Mouse (Mus musculus): ENCODE measurements around the gene Abhd11. TPM values are rescaled to one million over a fixed set of nuclear protein-coding genes. Genes with fewer than 3 reads are reported as not detected.
"Not testable (repeated sequence)": the region's sequence is repeated elsewhere in the genome, so short reads cannot be mapped to it uniquely, and the experiment has no call there.

The Abhd11 gene
- polyA plus RNA-seq, 1 experiment, result 26.8 TPM

DNA sequence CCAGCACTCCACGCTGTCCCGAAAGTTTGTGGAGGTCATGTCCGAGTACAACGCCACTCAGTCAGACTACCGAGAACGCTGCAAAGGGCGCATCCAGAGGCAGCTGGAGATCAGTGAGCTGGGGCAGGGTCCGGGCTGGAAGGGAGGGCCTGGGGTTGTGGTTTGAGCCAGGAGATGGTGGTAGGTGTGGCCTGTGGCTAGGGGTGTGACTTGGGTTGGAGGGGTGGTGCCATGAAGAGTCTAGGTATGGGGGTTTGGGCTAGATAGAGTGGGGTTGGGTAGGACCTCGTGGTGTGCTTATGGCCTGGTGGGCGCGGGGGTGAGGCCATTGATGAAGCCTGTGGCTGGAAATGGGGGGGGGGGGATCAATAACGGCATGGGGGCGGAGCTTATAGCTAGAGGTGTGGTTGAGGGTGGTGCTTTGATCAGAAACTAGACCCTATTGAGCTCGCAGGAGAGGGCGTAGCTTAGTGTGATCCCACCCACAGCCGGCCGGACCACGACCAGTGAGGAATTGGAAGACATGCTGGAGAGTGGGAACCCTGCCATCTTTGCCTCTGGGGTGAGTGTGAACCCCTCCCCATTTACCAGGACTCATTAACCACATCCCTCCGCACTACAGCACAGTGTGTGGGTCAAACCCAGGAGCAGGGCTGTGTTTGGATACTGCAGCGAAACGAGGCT is 33.3 kb downstream of the Abhd11 start:
- H3K36me3 ChIP-seq (ENCODE audit: control insufficient read depth, insufficient read depth), result no peaks in the 10 kb centered on the region
- H3K27me3 ChIP-seq (ENCODE audit: control insufficient read depth, insufficient read depth, insufficient read length), result no peaks in the 10 kb centered on the region
- no peak for TF ChIP-seq FOSL1 (IDR thresholded peaks at IDR 0.05; ENCODE audit: insufficient read depth, low read length, poor library complexity, severe bottlenecking)
- H3K79me2 ChIP-seq (ENCODE audit: control insufficient read depth, insufficient read depth), result no peaks in the 10 kb centered on the region
- H3K4me3 ChIP-seq (ENCODE audit: insufficient read depth, poor library complexity, severe bottlenecking), result no peak overlapping the region
- H3K79me3 ChIP-seq (ENCODE audit: low read depth), result no peaks in the 10 kb centered on the region
- H3ac ChIP-seq (ENCODE audit: control insufficient read depth, insufficient read length, low read depth), result no peak overlapping the region

- TF ChIP-seq FOSL1 (IDR thresholded peaks at IDR 0.05; ENCODE audit: insufficient read depth, low read length, poor library complexity, severe bottlenecking) (no peak), CTCF (IDR thresholded peaks at IDR 0.05; ENCODE audit: control insufficient read depth, insufficient read depth, insufficient read length) (no peak), MYOD1 (IDR thresholded peaks at IDR 0.05; ENCODE audit: control insufficient read depth, insufficient read length, low read depth) (no peak), MAX (IDR thresholded peaks at IDR 0.05) (no peak), CEBPB (IDR thresholded peaks at IDR 0.05; ENCODE audit: low read depth) (no peak), MYOG (IDR thresholded peaks at IDR 0.05; ENCODE audit: control insufficient read depth, extremely low read depth, insufficient read length) (no peak), USF1 (IDR thresholded peaks at IDR 0.05; ENCODE audit: low read depth) (no peak)
- no peaks in the 10 kb centered on the region for H3K79me2 ChIP-seq (ENCODE audit: control insufficient read depth, insufficient read depth)
- H3K79me3 ChIP-seq (ENCODE audit: low read depth), result no peaks in the 10 kb centered on the region
- H3K4me3 ChIP-seq (ENCODE audit: insufficient read depth, poor library complexity, severe bottlenecking), result no peak overlapping the region
- no peaks in the 10 kb centered on the region for H3K27me3 ChIP-seq (ENCODE audit: control insufficient read depth, insufficient read depth, insufficient read length)
- H3K36me3 ChIP-seq (ENCODE audit: control insufficient read depth, insufficient read depth), result no peaks in the 10 kb centered on the region
- H3ac ChIP-seq (ENCODE audit: control insufficient read depth, insufficient read length, low read depth), result no peak overlapping the region
Observed at GRCm38 (mm10) chr5:135044575-135044974, 35.6 kb downstream of the Abhd11 start.

DNA sequence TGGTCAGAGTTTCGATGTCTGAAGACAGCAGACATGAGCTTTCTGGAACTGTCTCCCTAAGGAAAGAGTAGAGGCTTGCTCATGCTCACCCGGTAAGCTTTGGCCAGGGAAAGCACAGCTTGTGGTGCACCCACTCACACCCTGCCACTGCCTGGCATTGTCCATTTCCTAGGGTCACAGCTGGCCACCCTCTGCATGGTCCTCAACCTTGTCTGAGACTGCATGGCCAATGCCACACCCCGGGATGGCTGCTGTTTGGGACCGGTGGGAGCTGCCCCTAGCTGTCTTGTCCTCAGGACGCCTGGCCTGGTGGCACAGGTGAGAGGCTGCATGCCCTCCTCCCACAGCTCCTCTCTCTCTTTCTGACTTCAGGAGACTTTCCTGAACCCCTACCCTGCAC is 39.6 kb downstream of the Abhd11 start:
- Histone ChIP-seq H3K27me3 (ENCODE audit: control insufficient read depth, insufficient read depth, insufficient read length) (no peaks in the 10 kb centered on the region), H3K4me3 (ENCODE audit: insufficient read depth, poor library complexity, severe bottlenecking) (no peak overlapping the region), H3ac (ENCODE audit: control insufficient read depth, insufficient read length, low read depth) (no peak overlapping the region), H3K36me3 (ENCODE audit: control insufficient read depth, insufficient read depth) (peaks cover 3% of the 10 kb centered on the region), H3K79me2 (ENCODE audit: control insufficient read depth, insufficient read depth) (no peaks in the 10 kb centered on the region), H3K79me3 (ENCODE audit: low read depth) (no peaks in the 10 kb centered on the region)
- TF ChIP-seq MAX (IDR thresholded peaks at IDR 0.05), result no peak

DNA sequence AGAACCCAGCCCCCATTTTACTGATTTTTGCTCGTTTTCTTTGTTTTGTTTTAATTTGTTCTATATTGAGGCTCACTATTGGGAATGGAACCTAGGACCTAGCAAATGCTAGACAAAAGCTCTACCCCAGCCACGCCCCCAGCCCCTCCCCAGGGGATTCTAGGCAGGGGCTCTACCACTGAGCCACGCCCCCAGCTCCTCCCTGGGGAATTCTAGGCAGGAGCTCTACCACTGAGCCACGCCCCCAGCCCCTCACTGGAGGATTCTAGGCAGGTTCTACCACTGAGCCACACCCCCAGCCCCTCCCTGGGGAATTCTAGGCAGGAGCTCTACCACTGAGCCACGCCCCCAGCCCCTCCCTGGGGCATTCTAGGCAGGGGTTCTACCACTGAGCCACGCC is 40.3 kb downstream of the Abhd11 start:
- not testable (repeated sequence) for H3K79me2 ChIP-seq (ENCODE audit: control insufficient read depth, insufficient read depth); H3K4me3 ChIP-seq (ENCODE audit: insufficient read depth, poor library complexity, severe bottlenecking); H3K36me3 ChIP-seq (ENCODE audit: control insufficient read depth, insufficient read depth); H3K27me3 ChIP-seq (ENCODE audit: control insufficient read depth, insufficient read depth, insufficient read length); H3ac ChIP-seq (ENCODE audit: control insufficient read depth, insufficient read length, low read depth); H3K79me3 ChIP-seq (ENCODE audit: low read depth)

DNA sequence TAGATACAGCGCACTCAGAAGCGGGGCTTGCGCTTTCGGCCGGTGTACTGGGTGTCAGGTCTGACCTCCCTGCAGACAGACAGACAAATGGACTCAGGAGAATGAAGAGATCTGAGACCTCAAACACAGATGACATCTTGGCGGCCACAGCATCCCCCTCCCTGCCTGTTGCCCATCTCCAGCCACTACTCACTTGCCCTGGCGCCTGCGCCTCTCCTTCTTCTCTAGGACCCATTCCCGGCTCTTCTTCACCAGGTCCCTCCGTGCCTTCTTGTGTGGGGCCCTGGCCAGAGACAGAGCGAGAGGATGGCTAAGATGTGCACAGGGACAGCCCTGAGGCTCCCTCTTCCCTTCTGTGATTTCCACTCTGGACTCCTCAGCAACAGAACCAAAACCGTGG is 44.4 kb downstream of the Abhd11 start:
- Histone ChIP-seq H3K4me3 (ENCODE audit: insufficient read depth, poor library complexity, severe bottlenecking) (no peak overlapping the region), H3K79me2 (ENCODE audit: control insufficient read depth, insufficient read depth) (no peaks in the 10 kb centered on the region), H3K27me3 (ENCODE audit: control insufficient read depth, insufficient read depth, insufficient read length) (no peaks in the 10 kb centered on the region), H3K79me3 (ENCODE audit: low read depth) (no peaks in the 10 kb centered on the region), H3K36me3 (ENCODE audit: control insufficient read depth, insufficient read depth) (peaks cover 15% of the 10 kb centered on the region), H3ac (ENCODE audit: control insufficient read depth, insufficient read length, low read depth) (no peak overlapping the region)
- TF ChIP-seq MYOG (IDR thresholded peaks at IDR 0.05; ENCODE audit: control insufficient read depth, extremely low read depth, insufficient read length) (no peak), FOSL1 (IDR thresholded peaks at IDR 0.05; ENCODE audit: insufficient read depth, low read length, poor library complexity, severe bottlenecking) (no peak), CTCF (IDR thresholded peaks at IDR 0.05; ENCODE audit: control insufficient read depth, insufficient read depth, insufficient read length) (no peak), MAX (IDR thresholded peaks at IDR 0.05) (no peak), USF1 (IDR thresholded peaks at IDR 0.05; ENCODE audit: low read depth) (no peak), CEBPB (IDR thresholded peaks at IDR 0.05; ENCODE audit: low read depth) (no peak), MYOD1 (IDR thresholded peaks at IDR 0.05; ENCODE audit: control insufficient read depth, insufficient read length, low read depth) (no peak)

Other genes starting within 250 kb of the Abhd11 start
- not detected for gene Tmem270, start 102.4 kb upstream of the Abhd11 start, polyA plus RNA-seq (2012; fragmentation: generic; extraction: Trizol)
- not detected for gene Cldn13, start 93.6 kb upstream of the Abhd11 start, polyA plus RNA-seq (2012; fragmentation: generic; extraction: Trizol)
- gene Mettl27, start 76.8 kb upstream of the Abhd11 start, polyA plus RNA-seq (2012; fragmentation: generic; extraction: Trizol), result 4.3 TPM
- 0.04 TPM for gene Cldn4, start 62.2 kb upstream of the Abhd11 start, polyA plus RNA-seq (2012; fragmentation: generic; extraction: Trizol)
- not detected for gene Cldn3, start 22.9 kb upstream of the Abhd11 start, polyA plus RNA-seq (2012; fragmentation: generic; extraction: Trizol)
- gene Stx1a, start 14.3 kb downstream of the Abhd11 start, polyA plus RNA-seq (2012; fragmentation: generic; extraction: Trizol), result 5.3 TPM
- 16.8 TPM for gene Dnajc30, start 55.0 kb downstream of the Abhd11 start, polyA plus RNA-seq (2012; fragmentation: generic; extraction: Trizol)
- gene Bud23, start 55.8 kb downstream of the Abhd11 start, polyA plus RNA-seq (2012; fragmentation: generic; extraction: Trizol), result 63.8 TPM
- gene Vps37d, start 69.1 kb downstream of the Abhd11 start, polyA plus RNA-seq (2012; fragmentation: generic; extraction: Trizol), result 3.5 TPM
- gene Mlxipl, start 80.7 kb downstream of the Abhd11 start, polyA plus RNA-seq (2012; fragmentation: generic; extraction: Trizol), result not detected
- 17.0 TPM for gene Tbl2, start 140.5 kb downstream of the Abhd11 start, polyA plus RNA-seq (2012; fragmentation: generic; extraction: Trizol)
- gene Bcl7b, start 159.1 kb downstream of the Abhd11 start, polyA plus RNA-seq (2012; fragmentation: generic; extraction: Trizol), result 50.3 TPM
- gene Baz1b, start 178.1 kb downstream of the Abhd11 start, polyA plus RNA-seq (2012; fragmentation: generic; extraction: Trizol), result 39.9 TPM
- gene Fzd9, start 242.1 kb downstream of the Abhd11 start, polyA plus RNA-seq (2012; fragmentation: generic; extraction: Trizol), result 0.89 TPM